Mouse (Mus musculus) liver, embryonic 14.5 days (tissue): ENCODE results near the gene Supt20.

Source experiments
- CTCF ChIP-seq: IDR thresholded peaks from 2 replicates; pipeline ENCODE4 v1.5.1; 2016; ENCODE audit warnings: antibody characterized with exemption, low read depth, control low read depth
- EP300 ChIP-seq: IDR thresholded peaks from 2 replicates; pipeline ENCODE4 v1.6.1; 2016; ENCODE audit warnings: antibody characterized with exemption, low read depth

DNA sequence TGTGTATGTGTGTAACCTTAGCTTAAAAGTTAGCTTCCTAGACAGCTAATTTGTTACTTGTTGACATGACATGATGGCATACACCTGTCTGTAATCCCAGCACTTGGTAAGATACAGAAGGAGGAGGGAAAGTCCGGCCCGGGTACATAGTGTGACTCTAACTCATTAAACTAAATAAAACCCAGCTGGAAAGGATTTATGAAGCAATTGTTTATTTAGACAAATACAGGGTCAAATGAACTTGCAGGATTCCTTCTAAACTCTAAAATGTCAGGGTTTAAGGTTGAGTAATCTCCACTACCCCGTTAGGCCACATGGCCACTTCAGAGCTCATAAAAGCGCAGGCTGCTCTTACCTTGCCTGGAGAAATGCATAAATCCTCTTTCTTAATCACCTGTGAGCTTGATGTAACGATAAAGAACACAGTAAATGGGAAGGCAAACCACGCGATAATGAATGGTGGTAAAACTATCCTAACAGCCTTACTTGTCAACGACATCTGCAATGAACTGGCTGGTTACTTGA lies 39.1 kb downstream of the Supt20 start:
- TF ChIP-seq CTCF (no peak), EP300 (no peak)
